Mouse (Mus musculus) megakaryocyte progenitor cell, adult 5-6 weeks (primary cell): ENCODE measurements around the gene Rnf166. TPM values are rescaled to one million over a fixed set of nuclear protein-coding genes. Genes with fewer than 3 reads are reported as not detected.

Experiments used
- ATAC-seq: replicated peaks from 2 replicates; pipeline ENCODE4 v1.8.0; 2016; ENCODE audit warnings: mild to moderate bottlenecking, moderate TSS enrichment, inconsistent platforms; ENCODE audit not compliant: poor library complexity
- total RNA-seq, 2 experiments: library from RNA; stranded (forward) in 1 of 2; stranded (reverse) in 1 of 2; fragments of 157-497, 149-512 nt in 1 of 2; fragments of 200-1000 nt in 1 of 2; gene quantifications; 2 replicates each; pipeline versions ENCODE4 v1.2.3 to v1.2.4; 2015 to 2017

Rnf166 gene
- 26.6 and 33.3 TPM in 2 replicates for total RNA-seq (2015)
- total RNA-seq (2017) = 32.8 and 33.2 TPM in 2 replicates

DNA sequence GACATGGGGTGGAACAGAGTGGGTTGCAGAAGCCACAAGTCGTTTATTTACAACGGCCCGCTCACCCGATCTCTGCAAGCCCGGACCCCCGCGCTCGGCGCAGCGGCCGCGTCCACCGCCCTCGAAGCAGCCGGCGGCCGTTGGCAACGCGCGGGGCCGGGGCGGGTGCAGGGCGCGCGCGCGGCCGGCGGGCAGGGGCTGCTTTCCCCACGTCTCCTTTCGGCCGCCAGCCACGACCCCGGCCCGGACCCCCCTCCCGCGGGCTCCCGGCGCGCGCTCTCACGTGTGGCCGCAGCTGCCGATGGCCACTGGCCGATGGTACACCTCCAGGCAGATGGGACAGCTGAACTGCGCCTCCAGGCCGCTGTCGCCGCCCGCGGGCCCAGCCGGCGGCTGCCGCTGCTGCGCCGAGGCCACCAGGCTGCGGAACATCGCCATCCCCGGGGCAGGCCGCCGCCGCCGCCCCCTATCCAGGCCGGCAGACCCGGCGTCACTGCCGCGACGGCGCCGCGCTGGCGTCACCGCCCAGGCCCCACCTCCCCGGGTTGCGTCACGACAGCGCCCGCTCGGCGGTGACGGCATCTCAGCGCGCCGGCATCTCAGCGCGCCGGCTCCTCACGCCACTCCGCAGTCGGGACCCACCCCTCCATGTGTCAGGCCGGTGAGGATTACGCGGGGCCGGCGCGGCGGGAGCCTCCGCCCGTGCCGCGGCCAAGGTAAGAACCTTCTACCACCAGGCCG lies at the start of gene Rnf166, which contains the start of gene Ctu2:
Gene Rnf166 (minus strand): TSS at position 485 of the 741 bp plus-strand sequence.
Gene Ctu2 (plus strand): TSS at position 564 of the 741 bp plus-strand sequence.
- ATAC-seq = peak; percentile 79

DNA sequence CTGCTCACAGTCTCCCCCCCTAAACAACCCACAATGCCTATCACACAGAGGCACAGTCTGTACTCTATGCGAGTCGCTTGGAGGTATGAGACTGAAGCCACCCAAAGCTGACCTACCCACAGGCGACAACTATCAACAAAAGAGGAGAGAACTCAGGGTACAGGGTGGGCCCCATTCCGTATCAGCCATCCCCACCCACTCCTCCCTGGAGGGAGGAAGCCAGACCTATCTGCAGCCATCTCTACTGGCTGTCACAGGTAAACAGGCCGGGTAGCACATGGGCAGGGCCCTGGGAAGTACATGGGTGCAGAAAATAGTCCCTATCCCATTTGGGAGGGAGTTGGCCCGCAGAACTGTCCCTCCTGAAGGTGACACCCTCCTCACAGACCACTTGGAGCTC lies 49.1 kb upstream of the Rnf166 start:
- ATAC-seq = peak; percentile 40; the same call in 1 of the 2 replicates

DNA sequence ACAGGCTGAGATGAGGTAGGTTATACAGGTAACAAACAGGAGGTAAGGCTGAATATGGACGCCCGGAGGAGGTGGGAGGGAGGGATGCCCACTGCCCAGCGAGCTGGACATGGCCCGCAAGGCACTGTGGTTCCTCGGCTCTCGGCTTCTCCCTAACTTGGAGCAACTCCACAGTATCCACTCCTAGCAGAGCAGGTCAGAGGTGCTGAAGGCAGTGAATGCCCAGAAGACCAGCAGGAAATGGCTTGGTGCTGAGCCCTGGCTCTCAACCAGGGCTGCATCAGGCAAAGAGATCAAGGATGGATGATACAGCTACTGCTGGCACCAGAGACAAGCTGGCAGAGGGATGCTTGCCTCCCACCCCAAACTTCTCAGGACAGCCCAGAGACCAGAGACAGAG lies 48.6 kb upstream of the Rnf166 start:
- ATAC-seq = no peak

DNA sequence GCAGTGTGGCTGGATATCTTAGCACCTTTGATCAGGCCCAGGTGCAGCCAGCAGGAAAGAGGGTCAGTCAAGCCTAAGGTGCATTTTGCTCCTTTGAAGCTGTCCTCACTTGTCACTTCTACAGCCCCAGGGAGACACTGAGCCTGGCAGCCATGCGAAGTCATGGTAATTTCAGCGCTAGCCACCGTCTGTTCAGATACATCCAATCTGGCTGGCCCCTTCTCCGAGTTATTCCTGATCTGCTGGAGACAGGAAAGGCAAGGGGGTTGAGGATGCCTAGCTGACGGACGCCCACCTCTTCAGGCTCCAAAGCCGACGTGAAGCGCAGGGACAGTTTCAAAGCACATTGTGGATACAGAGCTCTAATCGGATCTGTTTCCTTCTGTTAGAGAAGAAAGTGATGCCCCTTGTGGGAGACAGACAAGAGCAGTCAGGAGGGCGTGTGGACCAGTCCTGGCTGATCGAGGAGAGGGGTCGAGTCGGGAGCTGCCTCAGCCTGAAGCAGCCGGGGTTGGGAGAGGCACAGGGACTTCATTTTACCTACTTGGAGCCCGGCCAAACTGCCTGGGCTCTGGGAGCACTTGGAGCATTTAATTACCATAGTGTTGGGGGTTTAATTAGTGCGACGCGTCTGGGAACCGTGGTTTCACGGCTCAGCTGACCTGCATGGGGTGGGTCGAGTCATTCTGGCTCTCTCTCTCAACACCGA lies 47.9 kb upstream of the Rnf166 start:
- no peak for ATAC-seq

DNA sequence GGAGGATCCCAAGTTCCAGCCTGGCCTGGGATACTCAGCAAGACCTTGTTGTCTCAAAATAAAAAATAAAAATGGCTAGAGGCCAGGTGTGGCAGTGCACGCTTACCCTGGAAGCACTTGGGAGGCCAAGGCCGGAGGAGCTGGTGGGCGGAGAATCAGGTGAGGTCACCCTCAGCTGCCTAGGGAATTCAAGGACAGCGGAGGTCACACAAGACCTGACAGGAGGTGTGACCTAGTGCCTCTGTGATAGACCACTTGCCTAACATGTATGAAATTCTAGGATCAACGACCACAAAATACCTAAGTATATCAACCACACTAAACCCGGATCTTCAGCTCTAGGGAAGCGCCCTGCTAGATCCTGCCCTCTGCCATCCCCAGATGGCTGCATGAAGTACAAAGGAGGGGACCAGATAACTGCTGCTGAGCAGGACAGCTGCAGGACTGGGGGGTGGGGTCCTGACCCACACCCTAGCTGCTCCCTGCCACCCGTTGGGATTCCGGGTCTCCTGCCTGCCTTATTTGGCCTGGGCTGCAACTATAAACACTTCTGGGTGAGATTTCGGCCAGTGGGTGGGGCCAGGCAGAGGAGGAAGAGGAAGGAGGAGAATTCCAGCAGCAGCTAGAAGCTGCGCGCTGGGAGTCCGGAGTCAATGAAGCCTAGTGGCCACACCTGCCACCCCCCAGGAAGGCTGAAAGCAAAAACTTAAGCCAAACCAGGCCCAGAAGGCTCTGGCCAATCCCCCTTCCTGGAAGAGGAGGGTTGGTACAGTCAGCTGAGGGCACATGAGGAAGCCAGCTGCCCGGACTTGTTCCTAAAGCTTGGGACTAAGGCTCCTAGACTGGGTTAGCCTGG lies 47.2 kb upstream of the Rnf166 start:
- 0 out of 2 replicates have a peak, but pooled peaks have one; percentile 12 for ATAC-seq

DNA sequence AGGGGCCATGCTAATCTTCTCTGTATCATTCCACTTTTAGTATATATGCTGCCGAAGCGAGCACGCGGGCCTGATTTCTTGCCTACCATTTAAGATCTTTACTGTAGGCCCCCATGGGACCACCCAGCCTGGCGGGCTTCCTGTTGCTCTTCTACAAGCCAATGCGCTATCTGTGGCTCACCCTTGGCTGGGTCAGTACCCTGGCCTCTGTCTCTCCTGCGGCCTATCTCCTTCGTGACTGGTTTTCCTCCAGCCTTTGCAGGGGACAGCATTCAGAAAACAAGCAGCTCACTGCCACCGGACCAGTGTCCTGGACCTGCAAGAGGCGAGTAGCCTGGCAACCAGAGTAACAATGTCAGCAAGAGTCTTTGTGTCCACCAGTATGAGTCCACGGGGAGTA lies 44.7 kb upstream of the Rnf166 start:
- ATAC-seq = no peak

DNA sequence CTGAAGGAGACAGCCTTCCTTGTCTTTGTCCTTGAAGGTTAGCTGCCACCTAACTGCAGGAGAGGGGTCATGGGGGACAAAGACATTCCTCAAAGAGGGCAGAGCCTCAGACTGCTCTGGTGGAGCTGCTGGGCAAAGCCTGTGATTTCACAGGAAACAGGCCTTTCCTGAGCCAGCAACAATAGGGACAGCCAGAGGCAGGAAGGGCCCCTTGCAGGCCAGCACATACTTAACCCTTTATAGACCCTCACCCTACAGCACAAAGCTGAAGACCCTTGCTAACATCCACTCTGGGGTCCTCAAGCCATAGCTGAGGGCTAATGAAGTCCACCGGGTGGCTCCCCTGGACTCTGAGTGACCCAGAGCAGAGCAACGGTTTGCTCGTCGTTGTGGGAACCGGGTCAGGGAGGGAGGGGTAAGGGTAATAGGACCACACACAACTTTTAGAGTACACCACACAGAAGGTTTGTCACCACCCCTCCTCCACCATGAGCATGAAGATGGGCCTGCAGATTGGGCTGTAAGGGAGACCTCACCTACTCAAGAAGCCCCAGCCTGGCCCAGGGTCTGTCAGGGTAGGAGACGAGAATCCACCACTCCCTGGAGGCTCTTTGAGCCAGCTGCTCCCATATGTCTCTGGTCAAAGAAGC lies 41.8 kb upstream of the Rnf166 start:
- ATAC-seq = no peak

DNA sequence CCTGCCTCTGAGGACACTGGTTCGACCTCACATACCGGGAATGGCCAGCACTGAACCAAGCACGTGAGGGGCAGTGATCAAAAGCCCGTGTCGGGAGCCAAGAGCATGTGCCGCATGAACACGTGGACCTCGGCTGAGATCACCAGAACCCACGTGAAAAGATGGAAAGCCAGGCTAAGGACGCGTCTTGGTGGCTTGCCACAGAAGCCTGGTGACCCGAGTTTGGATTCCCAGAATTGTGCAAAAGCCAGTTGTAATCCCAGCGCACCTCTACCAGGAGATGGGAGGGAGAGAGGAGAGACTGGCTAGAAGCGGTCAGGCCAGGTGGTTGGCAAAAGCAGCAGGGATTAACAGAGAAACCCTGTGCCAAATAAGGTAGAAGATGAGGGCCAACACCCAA lies 39.8 kb upstream of the Rnf166 start:
- ATAC-seq = no peak

DNA sequence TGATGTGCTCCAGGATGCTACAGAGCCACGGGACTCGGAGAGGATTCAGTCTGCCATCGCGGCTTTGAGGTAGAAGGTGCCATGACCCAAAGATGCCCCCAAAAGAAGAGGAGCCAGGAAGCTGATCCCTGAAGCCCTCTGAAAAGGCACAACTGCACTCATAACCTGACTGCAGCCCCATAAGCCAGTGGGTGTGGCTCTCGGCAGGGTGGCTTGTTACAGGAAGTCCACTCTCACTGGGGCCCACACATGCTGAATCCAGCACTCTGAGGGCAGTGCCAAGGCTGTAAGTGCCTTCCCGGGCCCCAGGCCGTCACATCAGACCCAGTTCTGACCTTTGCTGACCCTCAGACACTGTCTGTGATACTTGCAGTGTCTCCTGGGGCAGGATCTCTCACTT lies 36.5 kb upstream of the Rnf166 start:
- ATAC-seq = no peak

DNA sequence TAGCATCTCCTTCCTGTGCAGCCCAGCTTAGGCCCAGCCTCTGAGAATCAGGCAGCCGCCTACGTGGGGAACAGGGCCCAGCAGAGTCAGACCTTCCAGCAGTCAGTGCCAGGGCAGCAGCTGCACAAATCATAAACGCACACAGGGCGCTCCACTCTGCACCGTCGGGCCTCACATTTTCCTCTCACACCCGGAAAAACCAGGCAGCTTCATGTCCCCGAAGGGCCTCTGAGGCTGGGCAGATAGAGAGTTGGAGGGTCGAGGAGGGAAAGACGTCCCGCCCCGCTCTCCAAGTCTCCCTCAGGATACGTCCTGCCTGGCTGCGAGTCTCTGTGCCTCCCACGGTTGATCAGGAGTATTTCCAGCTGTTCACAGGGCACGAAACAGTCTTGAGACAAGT lies 35.7 kb upstream of the Rnf166 start:
- no peak for ATAC-seq

DNA sequence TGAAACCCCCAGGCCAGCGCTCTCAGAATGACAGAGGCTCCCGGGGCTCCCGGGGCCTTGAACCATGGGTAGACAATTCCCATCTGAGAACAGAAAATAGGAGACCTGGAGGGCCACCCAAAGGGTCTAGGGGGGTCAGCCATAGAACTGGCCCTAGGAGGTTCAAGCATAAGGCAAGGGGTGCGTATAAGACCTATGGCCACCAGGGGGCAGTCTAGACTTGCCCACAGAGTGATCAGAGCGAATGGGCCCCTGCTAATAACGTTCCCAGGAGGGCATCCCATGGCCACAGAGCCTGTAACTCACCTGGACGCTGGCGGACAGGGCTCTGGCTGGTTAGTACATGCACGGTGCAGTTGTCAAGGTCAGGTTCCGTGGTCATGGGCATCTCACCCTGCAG lies 25.0 kb upstream of the Rnf166 start:
- peak; percentile 87 for ATAC-seq

DNA sequence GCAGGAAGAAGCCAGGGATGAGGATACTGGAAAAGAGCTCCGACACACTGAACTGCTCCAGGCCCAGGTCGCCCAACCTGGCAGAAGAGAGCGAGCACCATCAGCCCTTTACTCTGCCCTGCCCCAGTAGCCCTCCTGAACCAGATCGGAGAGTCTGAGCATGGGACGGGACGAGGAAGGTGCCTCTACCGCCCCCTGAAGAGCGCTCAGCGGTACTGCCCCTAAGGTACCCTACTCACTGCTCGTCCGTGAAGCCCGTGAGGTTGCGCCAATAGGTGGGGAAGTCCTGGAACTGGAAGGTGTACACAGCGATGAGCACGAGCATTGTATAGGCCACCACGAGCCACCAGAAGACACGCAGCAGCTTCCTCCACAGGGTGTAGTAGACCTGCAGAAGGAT lies 22.0 kb upstream of the Rnf166 start:
- peak; percentile 73 for ATAC-seq

DNA sequence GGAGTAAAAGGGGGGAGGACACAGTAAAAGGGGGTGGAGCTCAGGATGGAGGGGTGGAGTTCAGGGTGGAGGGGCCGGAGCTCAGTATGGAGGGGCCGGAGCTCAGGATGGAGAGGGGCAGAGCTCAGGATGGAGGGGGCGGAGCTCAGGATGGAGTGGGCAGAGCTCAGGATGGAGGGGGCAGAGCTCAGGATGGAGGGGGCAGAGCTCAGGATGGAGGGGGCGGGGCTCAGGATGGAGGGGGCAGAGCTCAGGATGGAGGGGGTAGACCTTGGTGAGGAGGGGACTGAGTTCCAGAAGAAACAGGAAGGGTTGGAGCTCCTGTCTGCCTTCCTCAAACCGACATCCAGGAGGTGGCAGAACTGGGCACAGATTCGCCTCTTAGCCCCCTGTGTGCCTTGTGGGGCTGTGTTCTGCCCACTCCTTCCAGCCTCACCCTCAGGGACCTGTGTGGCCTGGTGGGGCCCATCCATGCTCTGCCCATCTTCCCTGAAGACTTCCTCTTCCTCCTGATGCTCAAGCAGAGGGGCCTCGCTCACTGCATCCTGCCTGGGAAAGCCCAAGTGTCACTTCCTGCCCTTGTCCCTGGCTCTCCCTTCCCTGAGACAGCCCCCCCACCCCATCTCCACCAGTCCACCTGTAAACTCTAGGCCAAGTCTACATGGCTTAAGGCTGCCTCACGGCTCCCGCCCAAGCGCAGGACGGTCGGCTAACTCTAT lies 21.3 kb upstream of the Rnf166 start:
- ATAC-seq = no peak

DNA sequence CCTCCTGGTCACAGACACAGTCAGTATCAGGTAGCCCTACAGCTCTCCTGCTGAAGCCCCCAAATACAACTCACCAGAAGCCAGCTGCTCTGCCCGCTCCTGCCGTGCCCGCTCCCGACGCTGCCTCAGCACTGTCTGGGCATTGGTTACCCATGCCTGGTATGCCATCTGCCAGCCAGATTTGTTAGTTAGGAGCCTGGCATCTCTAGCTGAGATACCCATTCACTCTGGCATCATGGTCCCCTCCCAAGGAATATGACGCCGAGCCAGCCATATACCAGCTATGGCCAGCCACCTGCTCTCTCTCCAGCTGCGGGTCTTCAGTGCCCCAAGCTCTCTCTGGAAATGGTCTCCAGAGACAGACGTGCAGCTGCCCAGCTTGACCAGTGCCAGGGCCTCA lies 12.5 kb upstream of the Rnf166 start:
- ATAC-seq = no peak

DNA sequence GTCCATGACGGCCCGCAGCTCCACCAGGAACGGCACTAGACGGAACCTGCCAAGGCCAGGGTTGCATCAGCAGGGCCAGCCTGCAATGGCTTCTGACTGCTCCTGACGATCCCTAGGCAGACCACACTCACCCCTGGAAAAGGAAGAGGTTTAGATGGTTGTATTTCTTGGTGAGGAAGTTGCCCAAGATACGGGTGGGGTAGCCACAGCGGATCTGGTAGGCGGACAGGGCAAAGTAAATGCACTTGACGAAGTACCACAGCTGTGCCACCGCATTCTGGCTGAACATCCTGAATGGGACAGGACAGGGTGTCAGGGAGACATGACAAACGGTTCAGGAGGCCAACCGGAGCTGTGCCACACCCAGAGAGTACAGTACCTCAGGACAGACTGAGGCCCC lies 9.0 kb upstream of the Rnf166 start:
- ATAC-seq = peak; percentile 79

DNA sequence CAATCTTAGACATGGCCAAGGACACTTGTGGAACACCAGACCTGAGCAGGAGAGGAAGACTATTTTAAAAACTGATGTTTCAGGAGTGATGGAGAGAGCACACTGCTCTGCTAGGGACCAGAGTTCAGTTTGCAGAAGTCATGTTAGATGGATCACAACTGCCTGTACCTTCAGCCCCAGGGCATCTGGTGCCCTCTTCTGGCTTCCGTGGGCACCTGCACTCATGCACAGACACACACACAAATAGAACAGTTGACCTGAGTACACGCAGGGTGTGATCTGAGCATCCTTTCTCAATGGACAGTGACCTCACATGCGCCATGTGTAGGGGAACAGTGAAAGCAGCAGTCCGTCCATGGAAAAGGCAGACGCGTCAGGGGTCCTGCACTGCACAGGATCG lies 8.0 kb upstream of the Rnf166 start:
- no peak for ATAC-seq

DNA sequence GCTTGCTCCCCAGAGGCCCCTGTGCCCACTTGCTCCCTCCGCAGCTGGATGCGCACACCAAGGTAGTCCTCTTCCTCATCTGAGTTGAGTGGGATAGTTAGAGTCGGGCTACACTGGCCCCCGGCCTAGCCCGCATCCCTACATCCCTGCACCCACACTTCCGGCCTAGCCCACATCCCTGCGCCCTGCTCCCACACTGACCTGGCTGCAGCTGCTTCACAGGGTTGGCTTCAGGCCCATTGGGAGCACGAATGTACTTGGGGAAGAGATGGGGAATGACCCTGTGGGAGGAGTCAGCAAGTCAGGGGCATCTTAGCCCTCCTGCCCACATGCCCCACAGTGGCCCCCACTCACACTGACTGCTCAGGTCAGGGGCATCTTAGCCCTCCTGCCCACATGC lies 6.6 kb upstream of the Rnf166 start:
- ATAC-seq = no peak

DNA sequence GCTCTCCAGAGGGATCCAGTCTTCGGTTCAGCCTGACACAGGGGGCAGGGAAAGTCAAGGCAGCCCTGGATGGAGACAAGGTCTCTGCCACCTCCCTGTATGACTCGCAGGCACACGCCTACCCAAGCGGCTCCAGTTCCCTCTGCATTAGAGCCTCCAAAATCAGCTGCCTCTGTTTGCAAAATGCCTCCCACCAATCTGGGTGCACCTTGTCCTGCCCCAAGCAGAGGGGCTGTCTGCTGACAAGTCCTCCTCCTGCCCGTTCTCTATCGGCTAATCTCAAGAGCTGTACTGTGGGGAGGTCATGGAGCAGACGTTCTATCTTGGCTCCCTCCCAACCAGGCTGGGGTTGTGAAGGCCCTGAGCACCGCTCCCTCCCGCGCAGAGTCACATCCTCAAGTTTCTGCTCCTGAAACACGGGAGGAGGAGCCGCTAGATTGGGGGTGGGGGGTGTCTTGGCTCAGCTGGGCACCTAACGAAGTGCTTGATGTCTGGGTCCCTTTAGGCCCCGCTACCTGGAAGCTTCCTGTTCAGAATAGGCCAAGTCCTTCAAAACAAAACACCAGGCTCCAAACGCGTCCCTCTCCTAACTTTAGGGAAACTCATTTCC lies 808 bp downstream of the Rnf166 start:
- peak; percentile 27 for ATAC-seq

DNA sequence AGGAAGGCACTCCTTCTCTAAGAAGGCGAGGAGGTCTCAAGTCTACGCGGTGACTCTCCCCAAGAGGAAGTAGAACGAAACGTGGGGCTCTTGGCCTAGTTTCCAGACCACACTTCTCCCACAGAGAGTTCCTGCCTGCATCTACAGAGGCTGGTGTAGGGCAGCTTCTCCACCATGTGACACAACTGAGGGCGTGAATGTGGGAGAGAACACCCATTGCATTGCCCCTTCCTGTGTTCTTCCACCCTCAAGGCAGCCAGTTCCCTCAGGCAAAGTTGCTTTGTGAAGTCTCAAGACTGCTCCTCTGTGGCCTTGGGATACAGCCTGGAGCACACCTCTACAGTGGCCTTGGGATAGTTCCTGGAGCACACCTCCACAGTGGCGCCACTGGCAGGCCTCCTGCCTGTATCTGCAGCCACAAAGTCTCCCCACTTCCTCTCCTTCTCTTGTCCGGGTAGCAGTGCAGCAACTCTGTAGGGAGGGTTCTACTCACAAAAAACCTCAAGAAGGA lies 1.9 kb downstream of the Rnf166 start:
- peak; percentile 59 for ATAC-seq

DNA sequence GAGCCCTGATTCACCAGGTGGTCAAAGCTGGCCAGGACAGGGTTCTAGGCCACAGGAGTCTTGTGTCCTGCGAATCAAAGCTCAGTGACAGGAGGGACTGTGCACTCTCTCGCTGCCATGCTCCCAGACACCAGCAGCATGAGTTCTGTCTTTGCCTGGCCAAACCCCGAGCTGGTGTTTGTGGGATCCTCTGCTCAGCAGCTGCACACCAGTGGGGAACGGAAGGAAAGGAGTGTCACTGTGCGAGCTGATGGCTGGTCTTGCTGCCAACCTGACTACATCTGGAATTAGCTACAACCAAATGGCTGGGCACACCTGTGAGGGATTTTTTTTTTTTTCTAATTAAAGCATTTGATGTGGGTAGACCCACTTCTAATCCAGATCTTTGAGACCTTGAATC lies 5.2 kb downstream of the Rnf166 start:
- no peak for ATAC-seq
